Mouse (Mus musculus): Measurements from ENCODE around the gene Clrn2.

The Clrn2 gene

GRCm38 (mm10) chr5:45441124-45441523, 12.4 kb upstream of the Clrn2 start:
- H3K36me3 ChIP-seq (ENCODE audit: control insufficient read depth, insufficient read depth, low read length, poor library complexity, severe bottlenecking), result peaks cover 3% of the 10 kb centered on the region; the same call in 1 of the 2 replicates
- H3K27me3 ChIP-seq (ENCODE audit: control insufficient read depth, insufficient read depth, low read length, poor library complexity, severe bottlenecking), result no peaks in the 10 kb centered on the region
- DNase-seq (ENCODE audit: low read depth, low spot score), result no peak

GRCm38 (mm10) chr5:45441745-45442144, 11.8 kb upstream of the Clrn2 start:
- no peak for DNase-seq (ENCODE audit: low read depth, low spot score)
- H3K27me3 ChIP-seq (ENCODE audit: control insufficient read depth, insufficient read depth, low read length, poor library complexity, severe bottlenecking), result no peaks in the 10 kb centered on the region
- peaks cover 1% of the 10 kb centered on the region; the same call in 1 of the 2 replicates for H3K36me3 ChIP-seq (ENCODE audit: control insufficient read depth, insufficient read depth, low read length, poor library complexity, severe bottlenecking)

- Histone ChIP-seq H3K27me3 (ENCODE audit: control insufficient read depth, insufficient read depth, low read length, poor library complexity, severe bottlenecking) (no peaks in the 10 kb centered on the region), H3K36me3 (ENCODE audit: control insufficient read depth, insufficient read depth, low read length, poor library complexity, severe bottlenecking) (no peaks in the 10 kb centered on the region; the same call in 1 of the 2 replicates)
- DNase-seq (ENCODE audit: low read depth, low spot score), result no peak
These were observed 9.3 kb upstream of the Clrn2 start for GRCm38 (mm10) chr5:45444130-45444832.

GRCm38 (mm10) chr5:45448676-45449075, 4.9 kb upstream of the Clrn2 start:
- Histone ChIP-seq H3K36me3 (ENCODE audit: control insufficient read depth, insufficient read depth, low read length, poor library complexity, severe bottlenecking) (no peaks in the 10 kb centered on the region; the same call in 1 of the 2 replicates), H3K27me3 (ENCODE audit: control insufficient read depth, insufficient read depth, low read length, poor library complexity, severe bottlenecking) (no peaks in the 10 kb centered on the region; the same call in 1 of the 2 replicates)
- DNase-seq (ENCODE audit: low read depth, low spot score), result no peak

- Histone ChIP-seq H3K36me3 (ENCODE audit: control insufficient read depth, insufficient read depth, low read length, poor library complexity, severe bottlenecking) (no peaks in the 10 kb centered on the region), H3K27me3 (ENCODE audit: control insufficient read depth, insufficient read depth, low read length, poor library complexity, severe bottlenecking) (no peaks in the 10 kb centered on the region; the same call in 1 of the 2 replicates)
- DNase-seq (ENCODE audit: low read depth, low spot score), result peak; percentile 18
These were observed 4.3 kb upstream of the Clrn2 start for GRCm38 (mm10) chr5:45449206-45449605.

- H3K27me3 ChIP-seq (ENCODE audit: control insufficient read depth, insufficient read depth, low read length, poor library complexity, severe bottlenecking), result no peaks in the 10 kb centered on the region; the same call in 1 of the 2 replicates
- no peaks in the 10 kb centered on the region for H3K36me3 ChIP-seq (ENCODE audit: control insufficient read depth, insufficient read depth, low read length, poor library complexity, severe bottlenecking)
- DNase-seq (ENCODE audit: low read depth, low spot score), result peak; percentile 100
These were observed 3.5 kb upstream of the Clrn2 start, which contains the start of gene Qdpr for GRCm38 (mm10) chr5:45449831-45450716. TSS of gene Qdpr (minus strand) at chr5:45450236.

- Histone ChIP-seq H3K27me3 (ENCODE audit: control insufficient read depth, insufficient read depth, low read length, poor library complexity, severe bottlenecking) (no peaks in the 10 kb centered on the region; the same call in 1 of the 2 replicates), H3K36me3 (ENCODE audit: control insufficient read depth, insufficient read depth, low read length, poor library complexity, severe bottlenecking) (no peaks in the 10 kb centered on the region)
- DNase-seq (ENCODE audit: low read depth, low spot score), result no peak
These were observed 905 bp downstream of the Clrn2 start for GRCm38 (mm10) chr5:45454456-45454855.

- DNase-seq (ENCODE audit: low read depth, low spot score), result no peak
- no peaks in the 10 kb centered on the region for H3K27me3 ChIP-seq (ENCODE audit: control insufficient read depth, insufficient read depth, low read length, poor library complexity, severe bottlenecking)
- no peaks in the 10 kb centered on the region for H3K36me3 ChIP-seq (ENCODE audit: control insufficient read depth, insufficient read depth, low read length, poor library complexity, severe bottlenecking)
These were observed 19.4 kb downstream of the Clrn2 start for GRCm38 (mm10) chr5:45472880-45473450.

GRCm38 (mm10) chr5:45473521-45473920, 20.0 kb downstream of the Clrn2 start:
- H3K27me3 ChIP-seq (ENCODE audit: control insufficient read depth, insufficient read depth, low read length, poor library complexity, severe bottlenecking), result no peaks in the 10 kb centered on the region

GRCm38 (mm10) chr5:45474215-45474614, 20.7 kb downstream of the Clrn2 start:
- Histone ChIP-seq H3K36me3 (ENCODE audit: control insufficient read depth, insufficient read depth, low read length, poor library complexity, severe bottlenecking) (no peaks in the 10 kb centered on the region), H3K27me3 (ENCODE audit: control insufficient read depth, insufficient read depth, low read length, poor library complexity, severe bottlenecking) (no peaks in the 10 kb centered on the region)
- DNase-seq (ENCODE audit: low read depth, low spot score), result peak; percentile 82

More at GRCm38 (mm10) chr5:45473521-45473920, 20.0 kb downstream of the Clrn2 start:
- no peaks in the 10 kb centered on the region for H3K36me3 ChIP-seq (ENCODE audit: control insufficient read depth, insufficient read depth, low read length, poor library complexity, severe bottlenecking)
- no peak for DNase-seq (ENCODE audit: low read depth, low spot score)

- DNase-seq (ENCODE audit: low read depth, low spot score), result no peak
- Histone ChIP-seq H3K27me3 (ENCODE audit: control insufficient read depth, insufficient read depth, low read length, poor library complexity, severe bottlenecking) (no peaks in the 10 kb centered on the region), H3K36me3 (ENCODE audit: control insufficient read depth, insufficient read depth, low read length, poor library complexity, severe bottlenecking) (no peaks in the 10 kb centered on the region)
These were observed 21.2 kb downstream of the Clrn2 start for GRCm38 (mm10) chr5:45474758-45475157.

GRCm38 (mm10) chr5:45475771-45476170, 22.2 kb downstream of the Clrn2 start:
- Histone ChIP-seq H3K36me3 (ENCODE audit: control insufficient read depth, insufficient read depth, low read length, poor library complexity, severe bottlenecking) (no peaks in the 10 kb centered on the region), H3K27me3 (ENCODE audit: control insufficient read depth, insufficient read depth, low read length, poor library complexity, severe bottlenecking) (no peaks in the 10 kb centered on the region)
- DNase-seq (ENCODE audit: low read depth, low spot score), result no peak

- Histone ChIP-seq H3K27me3 (ENCODE audit: control insufficient read depth, insufficient read depth, low read length, poor library complexity, severe bottlenecking) (no peaks in the 10 kb centered on the region), H3K36me3 (ENCODE audit: control insufficient read depth, insufficient read depth, low read length, poor library complexity, severe bottlenecking) (no peaks in the 10 kb centered on the region)
- no peak for DNase-seq (ENCODE audit: low read depth, low spot score)
These were observed 22.7 kb downstream of the Clrn2 start for GRCm38 (mm10) chr5:45476288-45476687.

GRCm38 (mm10) chr5:45477601-45478000, 24.1 kb downstream of the Clrn2 start:
- Histone ChIP-seq H3K27me3 (ENCODE audit: control insufficient read depth, insufficient read depth, low read length, poor library complexity, severe bottlenecking) (no peaks in the 10 kb centered on the region), H3K36me3 (ENCODE audit: control insufficient read depth, insufficient read depth, low read length, poor library complexity, severe bottlenecking) (no peaks in the 10 kb centered on the region)
- no peak for DNase-seq (ENCODE audit: low read depth, low spot score)

- no peak for DNase-seq (ENCODE audit: low read depth, low spot score)
- Histone ChIP-seq H3K36me3 (ENCODE audit: control insufficient read depth, insufficient read depth, low read length, poor library complexity, severe bottlenecking) (no peaks in the 10 kb centered on the region), H3K27me3 (ENCODE audit: control insufficient read depth, insufficient read depth, low read length, poor library complexity, severe bottlenecking) (no peaks in the 10 kb centered on the region)
These were observed 26.5 kb downstream of the Clrn2 start for GRCm38 (mm10) chr5:45480066-45480465.
